Mouse (Mus musculus) neural tube, embryonic 13.5 days (tissue): ENCODE results near the gene Celf1. TPM values are rescaled to one million over a fixed set of nuclear protein-coding genes. Genes with fewer than 3 reads are reported as not detected.
"Not testable (repeated sequence)": the region's sequence is repeated elsewhere in the genome, so short reads cannot be mapped to it uniquely, and the experiment has no call there.

Experiments
- ATAC-seq: fragments of 200-750 bp; cut with Nextera tagmentation; 2 replicates; pipeline ENCODE4 v1.8.0; 2017; ENCODE audit warnings: low read depth, mild to moderate bottlenecking, moderate TSS enrichment, moderate library complexity
- H3K27ac ChIP-seq: fragments of 300-500 bp; sonication (generic); replicated peaks from 2 replicates; pipeline ENCODE4 v1.5.1; 2015; ENCODE audit warnings: moderate library complexity, mild to moderate bottlenecking, inconsistent platforms
- H3K27me3 ChIP-seq: fragments of 300-500 bp; sonication (generic); 2 replicates; pipeline ENCODE4 v1.6.1; 2015; ENCODE audit warnings: mild to moderate bottlenecking, inconsistent platforms
- H3K36me3 ChIP-seq: fragments of 300-500 bp; sonication (generic); 2 replicates; pipeline ENCODE4 v1.6.1; 2015; ENCODE audit warnings: mild to moderate bottlenecking, inconsistent platforms
- H3K4me1 ChIP-seq: fragments of 300-500 bp; sonication (generic); replicated peaks from 2 replicates; pipeline ENCODE4 v1.6.1; 2015; ENCODE audit warnings: inconsistent platforms
- H3K4me2 ChIP-seq: fragments of 300-500 bp; sonication (generic); 2 replicates; pipeline ENCODE4 v1.6.1; 2015; ENCODE audit warnings: inconsistent platforms, mild to moderate bottlenecking, moderate library complexity
- H3K4me3 ChIP-seq: fragments of 300-500 bp; sonication (generic); 2 replicates; pipeline ENCODE4 v1.5.1; 2015; ENCODE audit warnings: mild to moderate bottlenecking, inconsistent platforms
- H3K9ac ChIP-seq: fragments of 300-500 bp; sonication (generic); 2 replicates; pipeline ENCODE4 v1.6.1; 2015; ENCODE audit warnings: moderate library complexity, mild to moderate bottlenecking, inconsistent platforms
- H3K9me3 ChIP-seq: fragments of 300-500 bp; sonication (generic); 2 replicates; pipeline ENCODE4 v1.6.1; 2016; ENCODE audit warnings: inconsistent platforms
- WGBS: fragments of 180-500 bp; shearing (Covaris S2); methylation state at CpG from one replicate; pipeline ENCODE4 v1.1.7; 2015; 5-methylcytosine and 5-hydroxymethylcytosine counted together
- polyA plus RNA-seq: library from polyadenylated mRNA; unstranded; fragments of >200 nt; fragmentation: Nextera tagmentation; extraction: Ambion mirVana; gene quantifications from 2 replicates; pipeline ENCODE4 v1.2.1, GENCODE M21; 2015

Gene Celf1
- polyA plus RNA-seq, 1 experiment from 2014 or later, result 104 TPM

- Histone ChIP-seq H3K4me1 (no peaks in the 10 kb centered on the region), H3K27ac (no peak overlapping the region), H3K36me3 (no peaks in the 10 kb centered on the region), H3K4me2 (no peak overlapping the region), H3K4me3 (no peak overlapping the region), H3K9ac (no peak overlapping the region), H3K27me3 (no peaks in the 10 kb centered on the region), H3K9me3 (no peaks in the 10 kb centered on the region)
- ATAC-seq, result no peak
- 81% methylated on average over 9 of the region's 9 CpGs for WGBS
These were observed 87.4 kb downstream of the Celf1 start for GRCm38 (mm10) chr2:91027391-91028214.

GRCm38 (mm10) chr2:91031216-91031615, 91.0 kb downstream of the Celf1 start:
- H3K4me3 ChIP-seq, result no peak overlapping the region
- WGBS, result 86% methylated on average over 4 of the region's 4 CpGs
- H3K9me3 ChIP-seq, result no peaks in the 10 kb centered on the region
- ATAC-seq, result no peak
- no peak overlapping the region for H3K4me2 ChIP-seq
- no peaks in the 10 kb centered on the region for H3K36me3 ChIP-seq
- H3K27me3 ChIP-seq, result no peaks in the 10 kb centered on the region
- no peak overlapping the region for H3K9ac ChIP-seq
- no peak overlapping the region for H3K27ac ChIP-seq
- no peaks in the 10 kb centered on the region for H3K4me1 ChIP-seq

- WGBS, result 23% methylated on average over 3 of the region's 3 CpGs
- ATAC-seq, result no peak
These were observed 92.8 kb downstream of the Celf1 start for GRCm38 (mm10) chr2:91033000-91033399.

GRCm38 (mm10) chr2:91035385-91035784, 95.2 kb downstream of the Celf1 start, which contains the start of gene Rapsn:
Gene Rapsn, plus strand, starts transcription at chr2:91035620.
- no peak within 1 kb of the TSS for H3K4me2 ChIP-seq
- no peak for ATAC-seq
- no peaks in the 10 kb centered on the region for H3K4me1 ChIP-seq
- no peaks in the 10 kb centered on the region for H3K27me3 ChIP-seq
- whole genome bisulfite sequencing, result 72% methylated on average over 9 of the region's 9 CpGs
- no peak within 1 kb of the TSS for H3K27ac ChIP-seq
- H3K9me3 ChIP-seq, result no peaks in the 10 kb centered on the region
- H3K4me3 ChIP-seq, result no peak within 1 kb of the TSS
- H3K36me3 ChIP-seq, result no peaks in the 10 kb centered on the region
- H3K9ac ChIP-seq, result no peak within 1 kb of the TSS

More at GRCm38 (mm10) chr2:91033000-91033399, 92.8 kb downstream of the Celf1 start:
- no peak overlapping the region for H3K9ac ChIP-seq
- H3K36me3 ChIP-seq, result no peaks in the 10 kb centered on the region
- no peaks in the 10 kb centered on the region for H3K4me1 ChIP-seq
- H3K4me2 ChIP-seq, result no peak overlapping the region
- H3K9me3 ChIP-seq, result no peaks in the 10 kb centered on the region
- H3K27me3 ChIP-seq, result no peaks in the 10 kb centered on the region
- H3K27ac ChIP-seq, result no peak overlapping the region
- no peak overlapping the region for H3K4me3 ChIP-seq

- no peaks in the 10 kb centered on the region; the same call in 1 of the 2 replicates for H3K4me1 ChIP-seq
- H3K9ac ChIP-seq, result no peak overlapping the region
- H3K36me3 ChIP-seq, result no peaks in the 10 kb centered on the region
- H3K9me3 ChIP-seq, result no peaks in the 10 kb centered on the region
- no peaks in the 10 kb centered on the region for H3K27me3 ChIP-seq
- H3K4me3 ChIP-seq, result no peak overlapping the region
- no peak overlapping the region for H3K4me2 ChIP-seq
- WGBS, result 72% methylated on average over 8 of the region's 8 CpGs
- ATAC-seq, result no peak
- H3K27ac ChIP-seq, result no peak overlapping the region
These were observed 101.6 kb downstream of the Celf1 start for GRCm38 (mm10) chr2:91041786-91042185.

- Histone ChIP-seq H3K4me1 (no peaks in the 10 kb centered on the region; the same call in 1 of the 2 replicates), H3K27ac (no peak overlapping the region), H3K4me2 (no peak overlapping the region), H3K27me3 (no peaks in the 10 kb centered on the region), H3K36me3 (no peaks in the 10 kb centered on the region), H3K9me3 (no peaks in the 10 kb centered on the region), H3K9ac (no peak overlapping the region), H3K4me3 (no peak overlapping the region)
- ATAC-seq, result no peak; the same call in 1 of the 2 replicates
- 74% methylated on average over 21 of the region's 21 CpGs for WGBS
These were observed 102.6 kb downstream of the Celf1 start for GRCm38 (mm10) chr2:91042651-91043398.

GRCm38 (mm10) chr2:91044727-91045126, 104.5 kb downstream of the Celf1 start:
- no peak overlapping the region for H3K4me2 ChIP-seq
- H3K9me3 ChIP-seq, result no peaks in the 10 kb centered on the region
- H3K27ac ChIP-seq, result no peak overlapping the region
- no peak for ATAC-seq
- H3K9ac ChIP-seq, result no peak overlapping the region
- H3K4me1 ChIP-seq, result no peaks in the 10 kb centered on the region; the same call in 1 of the 2 replicates
- WGBS, result 83% methylated on average over 13 of the region's 13 CpGs
- H3K36me3 ChIP-seq, result no peaks in the 10 kb centered on the region
- H3K27me3 ChIP-seq, result no peaks in the 10 kb centered on the region
- no peak overlapping the region for H3K4me3 ChIP-seq

GRCm38 (mm10) chr2:91045805-91046204, 105.6 kb downstream of the Celf1 start:
- 90% methylated on average over 1 of the region's 1 CpGs for WGBS
- H3K4me1 ChIP-seq, result not testable (repeated sequence)

GRCm38 (mm10) chr2:91047359-91047758, 107.2 kb downstream of the Celf1 start:
- Histone ChIP-seq H3K27me3 (no peaks in the 10 kb centered on the region), H3K4me1 (0 out of 2 replicates have a peak, but pooled peaks cover 4% of the 10 kb centered on the region), H3K36me3 (no peaks in the 10 kb centered on the region), H3K9me3 (no peaks in the 10 kb centered on the region), H3K9ac (no peak overlapping the region), H3K4me3 (no peak overlapping the region), H3K27ac (no peak overlapping the region), H3K4me2 (no peak overlapping the region)
- ATAC-seq, result no peak
- WGBS, result 71% methylated on average over 9 of the region's 9 CpGs

More at GRCm38 (mm10) chr2:91045805-91046204, 105.6 kb downstream of the Celf1 start:
- not testable (repeated sequence) for H3K36me3 ChIP-seq, H3K4me3 ChIP-seq, ATAC-seq, H3K27me3 ChIP-seq, H3K4me2 ChIP-seq, H3K9me3 ChIP-seq, H3K9ac ChIP-seq, H3K27ac ChIP-seq

GRCm38 (mm10) chr2:91051917-91052316, 111.7 kb downstream of the Celf1 start:
- 83% methylated on average over 3 of the region's 3 CpGs for WGBS
- no peak for ATAC-seq
- Histone ChIP-seq H3K9me3 (no peaks in the 10 kb centered on the region), H3K9ac (no peak overlapping the region), H3K4me1 (peaks cover 24% of the 10 kb centered on the region), H3K4me3 (no peak overlapping the region), H3K4me2 (no peak overlapping the region), H3K27ac (no peak overlapping the region), H3K27me3 (no peaks in the 10 kb centered on the region), H3K36me3 (peaks cover 17% of the 10 kb centered on the region)

GRCm38 (mm10) chr2:91052752-91053151, 112.6 kb downstream of the Celf1 start:
- no peak for ATAC-seq
- H3K27me3 ChIP-seq, result no peaks in the 10 kb centered on the region
- no peaks in the 10 kb centered on the region for H3K9me3 ChIP-seq
- peaks cover 26% of the 10 kb centered on the region for H3K36me3 ChIP-seq
- 67% methylated on average over 2 of the region's 2 CpGs for WGBS
- peaks cover 24% of the 10 kb centered on the region for H3K4me1 ChIP-seq
- H3K4me2 ChIP-seq, result peak overlapping the region; percentile 94
- no peak overlapping the region for H3K27ac ChIP-seq
- H3K9ac ChIP-seq, result no peak overlapping the region
- peak overlapping the region; percentile 71; the same call in 1 of the 2 replicates for H3K4me3 ChIP-seq
